Mouse (Mus musculus) stomach, postnatal 0 days (tissue): Measurements from ENCODE around the gene Olfr1513. TPM values are rescaled to one million over a fixed set of nuclear protein-coding genes. Genes with fewer than 3 reads are reported as not detected.
A peak's percentile ranks its signal among the peaks of the same experiment; 100 is the strongest.
"Not testable (repeated sequence)": the region's sequence is repeated elsewhere in the genome, so short reads cannot be mapped to it uniquely, and the experiment has no call there.

Experiments
- ATAC-seq: fragments of 200-750 bp; cut with Nextera tagmentation; 2 replicates; pipeline ENCODE4 v1.8.0; 2017; ENCODE audit not compliant: low FRiP score, low TSS enrichment
- DNase-seq: peaks from one replicate; pipeline ENCODE4 v3.0.0-alpha.2; 2016; ENCODE audit warnings: low spot score
- H3K27ac ChIP-seq: fragments of 300-500 bp; sonication (generic); replicated peaks from 2 replicates; pipeline ENCODE4 v1.5.1; 2014; ENCODE audit warnings: mild to moderate bottlenecking, control low read depth
- H3K27me3 ChIP-seq: fragments of 300-500 bp; sonication (generic); 2 replicates; pipeline ENCODE4 v1.6.1; 2014; ENCODE audit warnings: low read length; ENCODE audit not compliant: control insufficient read depth, insufficient read depth
- H3K36me3 ChIP-seq: fragments of 300-500 bp; sonication (generic); 2 replicates; pipeline ENCODE4 v1.6.1; 2014; ENCODE audit warnings: low read length, mixed read lengths; ENCODE audit not compliant: control insufficient read depth, insufficient read depth
- H3K4me1 ChIP-seq: fragments of 300-500 bp; sonication (generic); replicated peaks from 2 replicates; pipeline ENCODE4 v1.6.1; 2014; ENCODE audit warnings: antibody characterized with exemption; ENCODE audit not compliant: control insufficient read depth, insufficient read depth
- H3K4me2 ChIP-seq: fragments of 300-500 bp; sonication (generic); replicated peaks from 2 replicates; pipeline ENCODE4 v1.6.1; 2014; ENCODE audit warnings: low read depth, mild to moderate bottlenecking, control low read depth, moderate library complexity
- H3K4me3 ChIP-seq: fragments of 300-500 bp; sonication (generic); 2 replicates; pipeline ENCODE4 v1.5.1; 2014; ENCODE audit warnings: low read depth, low read length, control low read depth
- H3K9ac ChIP-seq: fragments of 300-500 bp; sonication (generic); 2 replicates; pipeline ENCODE4 v1.6.1; 2014; ENCODE audit warnings: mild to moderate bottlenecking, low read length, control low read depth, mixed read lengths
- H3K9me3 ChIP-seq: fragments of 300-500 bp; sonication (generic); 2 replicates; pipeline ENCODE4 v1.6.1; 2016; ENCODE audit warnings: low read length; ENCODE audit not compliant: control insufficient read depth
- CTCF ChIP-seq: IDR thresholded peaks from 2 replicates; pipeline ENCODE4 v1.5.1; 2016; ENCODE audit warnings: antibody characterized with exemption, low read depth, mild to moderate bottlenecking, moderate library complexity
- EP300 ChIP-seq: optimal IDR thresholded peaks from 2 replicates; pipeline ENCODE3; 2016; ENCODE audit warnings: antibody characterized with exemption
- WGBS: fragments of 180-500 bp; shearing (Covaris S2); extraction: QIAGEN DNeasy Blood & Tissue Kit; methylation state at CpG from one replicate; pipeline ENCODE4 v1.1.7; 2014; 5-methylcytosine and 5-hydroxymethylcytosine counted together
- polyA plus RNA-seq: library from polyadenylated mRNA; unstranded; fragments of >200 nt; fragmentation: Nextera tagmentation; extraction: Ambion mirVana; gene quantifications from 2 replicates; pipeline ENCODE4 v1.2.1, GENCODE M21; 2015

The Olfr1513 gene
- polyA plus RNA-seq, 1 experiment from 2014 or later, result not detected

- WGBS, result 52% methylated on average over 8 of the region's 8 CpGs
- H3K36me3 ChIP-seq, result no peaks in the 10 kb centered on the region
- peak overlapping the region; percentile 77; the same call in 1 of the 2 replicates for H3K9ac ChIP-seq
- DNase-seq (no peak), ATAC-seq (no peak; the same call in 1 of the 2 replicates)
- H3K4me1 ChIP-seq, result 0 out of 2 replicates have a peak, but pooled peaks cover 3% of the 10 kb centered on the region
- no peaks in the 10 kb centered on the region for H3K27me3 ChIP-seq
- no peak overlapping the region; the same call in 1 of the 2 replicates for H3K4me2 ChIP-seq
- H3K27ac ChIP-seq, result no peak overlapping the region
- H3K4me3 ChIP-seq, result no peak overlapping the region
- no peaks in the 10 kb centered on the region for H3K9me3 ChIP-seq
- TF ChIP-seq CTCF, result no peak
- no peak for TF ChIP-seq EP300
These were observed 41.4 kb downstream of the Olfr1513 start for GRCm38 (mm10) chr14:52314808-52315150.

- Histone ChIP-seq H3K4me1 (0 out of 2 replicates have a peak, but pooled peaks cover 3% of the 10 kb centered on the region), H3K9ac (no peak overlapping the region), H3K4me2 (no peak overlapping the region), H3K27me3 (no peaks in the 10 kb centered on the region), H3K36me3 (no peaks in the 10 kb centered on the region), H3K9me3 (no peaks in the 10 kb centered on the region), H3K27ac (no peak overlapping the region), H3K4me3 (no peak overlapping the region)
- DNase-seq (no peak), ATAC-seq (no peak)
- WGBS, result 85% methylated on average over 26 of the region's 26 CpGs
- TF ChIP-seq EP300, result no peak
- no peak for TF ChIP-seq CTCF
These were observed 42.0 kb downstream of the Olfr1513 start for GRCm38 (mm10) chr14:52313931-52314807.

- no peak overlapping the region for H3K4me3 ChIP-seq
- no peak overlapping the region for H3K27ac ChIP-seq
- DNase-seq (no peak), ATAC-seq (no peak)
- no peaks in the 10 kb centered on the region for H3K27me3 ChIP-seq
- 92% methylated on average over 2 of the region's 2 CpGs for WGBS
- 0 out of 2 replicates have a peak, but pooled peaks cover 3% of the 10 kb centered on the region for H3K4me1 ChIP-seq
- no peaks in the 10 kb centered on the region for H3K36me3 ChIP-seq
- TF ChIP-seq CTCF, result no peak
- TF ChIP-seq EP300, result no peak
- no peak overlapping the region for H3K9ac ChIP-seq
- H3K4me2 ChIP-seq, result no peak overlapping the region
- H3K9me3 ChIP-seq, result no peaks in the 10 kb centered on the region
These were observed 45.3 kb downstream of the Olfr1513 start for GRCm38 (mm10) chr14:52310906-52311305.

GRCm38 (mm10) chr14:52310343-52310742 is 45.9 kb downstream of the Olfr1513 start:
- WGBS, result 90% methylated on average over 6 of the region's 6 CpGs

GRCm38 (mm10) chr14:52306100-52306499 is 50.1 kb downstream of the Olfr1513 start:
- WGBS, result 93% methylated on average over 2 of the region's 2 CpGs
- DNase-seq (no peak), ATAC-seq (no peak)
- Histone ChIP-seq H3K4me1 (no peaks in the 10 kb centered on the region), H3K4me3 (no peak overlapping the region), H3K27ac (no peak overlapping the region), H3K9ac (no peak overlapping the region), H3K9me3 (no peaks in the 10 kb centered on the region), H3K27me3 (no peaks in the 10 kb centered on the region), H3K36me3 (no peaks in the 10 kb centered on the region), H3K4me2 (no peak overlapping the region)
- no peak for TF ChIP-seq CTCF
- TF ChIP-seq EP300, result no peak

More at GRCm38 (mm10) chr14:52310343-52310742, 45.9 kb downstream of the Olfr1513 start:
- H3K27me3 ChIP-seq, H3K27ac ChIP-seq, H3K9me3 ChIP-seq, ATAC-seq, DNase-seq, H3K36me3 ChIP-seq, H3K4me1 ChIP-seq, H3K4me2 ChIP-seq, H3K4me3 ChIP-seq, H3K9ac ChIP-seq: not testable (repeated sequence)
- TF ChIP-seq CTCF, result peak; percentile 38
